Mouse (Mus musculus): ENCODE measurements around the gene Plekhg4. TPM values are rescaled to one million over a fixed set of nuclear protein-coding genes. Genes with fewer than 3 reads are reported as not detected.

Gene Plekhg4
- total and polyA plus RNA-seq, 3 experiments: 0.44 to 1.1 (median 0.54) TPM

- in situ Hi-C loops (cut with MboI; ENCODE audit: low pct_ligation_motif_present, low pct_unique_long_range_greater_than_20kb, low sequenced_read_pairs): no loop called here
- DNase-seq (ENCODE audit: extremely low read depth): peak; percentile 48
- Histone ChIP-seq H3K27me3 (replicated peaks) (peaks cover 17% of the 10 kb centered on the region), H3K9ac (ENCODE audit: insufficient read depth, low read depth) (peak within 1 kb of the TSS; percentile 57), H3K4me3 (replicated peaks in 1 of 3; ENCODE audit: low read depth in 2 of 3, low read length in 2 of 3, poor library complexity in 1 of 3) (peak within 1 kb of the TSS; percentile 80 to 85 (median 82)), H3K36me3 (replicated peaks in 1 of 2; ENCODE audit: control insufficient read depth in 1 of 2, insufficient read depth in 1 of 2, low read length in 1 of 2) (no peaks in the 10 kb centered on the region), H3K79me2 (replicated peaks; ENCODE audit: control insufficient read depth, extremely low read depth, insufficient read depth, poor library complexity, severe bottlenecking) (no peaks in the 10 kb centered on the region; the same call in 1 of the 2 replicates), H3K9me3 (replicated peaks; ENCODE audit: low read length) (no peaks in the 10 kb centered on the region), H3K27ac (ENCODE audit: insufficient read depth, low read depth) (no peak within 1 kb of the TSS), H3K4me2 (ENCODE audit: insufficient read depth, low read depth, poor library complexity, severe bottlenecking) (peak within 1 kb of the TSS; percentile 90), H3K4me1 (ENCODE audit: control insufficient read depth in 1 of 2, insufficient read depth in 2 of 2) (peaks cover 15 to 39% of the 10 kb centered on the region in 2 experiments)
- dilution Hi-C loops (cut with MboI; ENCODE audit: extremely low pct_ligation_motif_present, extremely low pct_unique_long_range_greater_than_20kb, low sequenced_read_pairs): no loop called here
- peak; percentile 5 for TF ChIP-seq RAD21 (IDR thresholded peaks at IDR 0.05; ENCODE audit: low read depth, low read length)
- TF ChIP-seq MAZ (IDR thresholded peaks at IDR 0.05; ENCODE audit: low read depth, low read length): no peak
- TF ChIP-seq POLR2A (IDR thresholded peaks at IDR 0.05; ENCODE audit: low read depth, low read length): 0 out of 2 replicates have a peak, but pooled peaks have one; percentile 38
- TF ChIP-seq EP300 (IDR thresholded peaks at IDR 0.05; ENCODE audit: low read length): no peak
- peak in 1 of 2 experiments; percentile 28; a peak in 1 of 4 replicates for TF ChIP-seq CTCF (conservative IDR thresholded peaks at IDR 0.05 in 1 of 2, IDR thresholded peaks at IDR 0.05 in 1 of 2; ENCODE audit: low read depth in 2 of 2, low read length in 2 of 2)
- TF ChIP-seq MXI1 (IDR thresholded peaks at IDR 0.05; ENCODE audit: low read depth, low read length): peak; percentile 78
- TF ChIP-seq BHLHE40 (IDR thresholded peaks at IDR 0.05; ENCODE audit: low read depth, low read length): no peak; the same call in 1 of the 2 replicates
- no peak for TF ChIP-seq CHD2 (IDR thresholded peaks at IDR 0.05; ENCODE audit: low read length)
- TF ChIP-seq SMC3 (IDR thresholded peaks at IDR 0.05; ENCODE audit: low read depth, low read length): no peak
- 0 out of 2 replicates have a peak, but pooled peaks have one; percentile 8 for TF ChIP-seq TBP (conservative IDR thresholded peaks at IDR 0.05; ENCODE audit: low read depth, low read length)
- 0 out of 2 replicates have a peak, but pooled peaks have one; percentile 14 for TF ChIP-seq TCF12 (IDR thresholded peaks at IDR 0.05; ENCODE audit: low read depth, low read length)
- TF ChIP-seq ELF1 (IDR thresholded peaks at IDR 0.05; ENCODE audit: low read depth, low read length): no peak
- 0 out of 2 replicates have a peak, but pooled peaks have one; percentile 10 for TF ChIP-seq HCFC1 (IDR thresholded peaks at IDR 0.05; ENCODE audit: low read depth, low read length)
- no peak for TF ChIP-seq MEF2A (IDR thresholded peaks at IDR 0.05; ENCODE audit: borderline replicate concordance, low read depth, low read length)
- TF ChIP-seq UBTF (IDR thresholded peaks at IDR 0.05; ENCODE audit: low read depth, low read length): peak; percentile 70
- 0 out of 2 replicates have a peak, but pooled peaks have one; percentile 10 for TF ChIP-seq MYC (IDR thresholded peaks at IDR 0.05; ENCODE audit: low read depth, low read length)
- TF ChIP-seq NRF1 (IDR thresholded peaks at IDR 0.05; ENCODE audit: low read depth, low read length): peak; percentile 91
These were observed 24.5 kb upstream of the Plekhg4 start, which contains the start of gene Slc9a5 for GRCm38 (mm10) chr8:105348450-105349095. TSS of gene Slc9a5 (plus strand) at chr8:105348843.

- peak overlapping the region; percentile 90 for H3K4me2 ChIP-seq (ENCODE audit: insufficient read depth, low read depth, poor library complexity, severe bottlenecking)
- dilution Hi-C loops (cut with MboI; ENCODE audit: extremely low pct_ligation_motif_present, extremely low pct_unique_long_range_greater_than_20kb, low sequenced_read_pairs): no loop called here
- no peak for DNase-seq (ENCODE audit: extremely low read depth)
- H3K79me2 ChIP-seq (replicated peaks; ENCODE audit: control insufficient read depth, extremely low read depth, insufficient read depth, poor library complexity, severe bottlenecking): no peaks in the 10 kb centered on the region; the same call in 1 of the 2 replicates
- H3K4me3 ChIP-seq (replicated peaks in 1 of 3; ENCODE audit: low read depth in 2 of 3, low read length in 2 of 3, poor library complexity in 1 of 3): peak overlapping the region; percentile 56 to 80 (median 67)
- no peaks in the 10 kb centered on the region for H3K9me3 ChIP-seq (replicated peaks; ENCODE audit: low read length)
- H3K27me3 ChIP-seq (replicated peaks): peaks cover 17% of the 10 kb centered on the region
- peak overlapping the region; percentile 56 for H3K9ac ChIP-seq (ENCODE audit: insufficient read depth, low read depth)
- no peak overlapping the region for H3K27ac ChIP-seq (ENCODE audit: insufficient read depth, low read depth)
- no peaks in the 10 kb centered on the region for H3K36me3 ChIP-seq (replicated peaks in 1 of 2; ENCODE audit: control insufficient read depth in 1 of 2, insufficient read depth in 1 of 2, low read length in 1 of 2)
- in situ Hi-C loops (cut with MboI; ENCODE audit: low pct_ligation_motif_present, low pct_unique_long_range_greater_than_20kb, low sequenced_read_pairs): no loop called here
- TF ChIP-seq MAZ (IDR thresholded peaks at IDR 0.05; ENCODE audit: low read depth, low read length): no peak
- TF ChIP-seq E2F4 (IDR thresholded peaks at IDR 0.05; ENCODE audit: insufficient replicate concordance, low read depth, low read length): no peak
- TF ChIP-seq USF2 (conservative IDR thresholded peaks at IDR 0.05; ENCODE audit: low read depth, low read length): no peak
- TF ChIP-seq USF1 (IDR thresholded peaks at IDR 0.05; ENCODE audit: low read depth, low read length): peak; percentile 17; the same call in 1 of the 2 replicates
- 0 out of 2 replicates have a peak, but pooled peaks have one; percentile 10 for TF ChIP-seq UBTF (IDR thresholded peaks at IDR 0.05; ENCODE audit: low read depth, low read length)
- no peak for TF ChIP-seq ZKSCAN1 (IDR thresholded peaks at IDR 0.05; ENCODE audit: borderline replicate concordance, low read depth, low read length)
- TF ChIP-seq ETS1 (conservative IDR thresholded peaks at IDR 0.05; ENCODE audit: low read depth, low read length): no peak
- no peak for TF ChIP-seq GABPA (IDR thresholded peaks at IDR 0.05; ENCODE audit: insufficient replicate concordance, low read depth, low read length)
- no peak for TF ChIP-seq HCFC1 (IDR thresholded peaks at IDR 0.05; ENCODE audit: low read depth, low read length)
- no peak for TF ChIP-seq EP300 (IDR thresholded peaks at IDR 0.05; ENCODE audit: low read length)
- no peak for TF ChIP-seq POLR2A (IDR thresholded peaks at IDR 0.05; ENCODE audit: low read depth, low read length)
- no peak for TF ChIP-seq BHLHE40 (IDR thresholded peaks at IDR 0.05; ENCODE audit: low read depth, low read length)
- peaks cover 15 to 38% of the 10 kb centered on the region in 2 experiments for H3K4me1 ChIP-seq (ENCODE audit: control insufficient read depth in 1 of 2, insufficient read depth in 2 of 2)
These were observed 23.8 kb upstream of the Plekhg4 start for GRCm38 (mm10) chr8:105349096-105349771.

Measured in CH12.LX (cell line).